Mouse (Mus musculus) kidney, adult 2 months (tissue): ENCODE measurements at regions not wholly inside any gene's neighbourhood (a gene's known extent, or its start where the extent isn't known, plus 50 kb on each side); places are given as distances from the start of the nearest gene placed in this dataset.

Experiments used
- CTCF ChIP-seq: fragments of 200-500 bp; conservative IDR thresholded peaks from 2 replicates; pipeline ENCODE4 v1.5.1; 2011; ENCODE audit warnings: low read depth, mild to moderate bottlenecking, control low read depth, low read length, moderate library complexity, mixed read lengths; ENCODE audit not compliant: insufficient read depth, insufficient read length
- POLR2A ChIP-seq: fragments of 200-500 bp; IDR thresholded peaks from one replicate; pipeline ENCODE4 v1.6.1; 2011; ENCODE audit warnings: low read depth, low read length, control low read depth

- no peak for TF ChIP-seq POLR2A
- TF ChIP-seq CTCF: no peak
Measured at GRCm38 (mm10) chr14:76188105-76188645, 77.5 kb downstream of the Nufip1 start.
